Mouse (Mus musculus): Measurements from ENCODE around the gene Actn3. TPM values are rescaled to one million over a fixed set of nuclear protein-coding genes. Genes with fewer than 3 reads are reported as not detected.

The Actn3 gene
- polyA plus RNA-seq (2014; fragmentation: Illumina TruSeq; extraction: RNeasy Lipid Tissue Mini Kit (QIAGEN cat#74804); ENCODE audit: low read depth, low replicate concordance): 3.4 TPM

DNA sequence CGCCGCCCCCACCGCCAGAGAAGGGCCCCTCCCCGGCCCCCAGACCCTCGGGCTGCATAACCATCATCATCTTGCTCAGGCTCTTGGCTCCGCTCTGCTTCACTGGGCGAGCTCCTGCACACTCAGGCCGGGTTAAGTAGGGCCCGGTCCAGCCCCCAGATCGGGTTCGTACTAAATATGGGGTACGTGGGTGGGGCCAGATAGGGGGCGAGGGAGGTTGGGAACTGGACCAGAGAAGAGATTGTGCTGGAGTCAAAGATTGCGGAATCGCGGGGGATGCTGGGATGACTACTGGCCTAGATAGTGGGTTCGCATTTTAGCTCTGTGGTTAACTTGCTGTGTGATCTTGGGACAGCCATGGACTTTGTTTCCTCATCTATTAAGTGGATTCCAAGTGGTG is at the start of gene Actn3:
Gene Actn3, minus strand, starts transcription at position 125 of the 400 bp plus-strand sequence.

DNA sequence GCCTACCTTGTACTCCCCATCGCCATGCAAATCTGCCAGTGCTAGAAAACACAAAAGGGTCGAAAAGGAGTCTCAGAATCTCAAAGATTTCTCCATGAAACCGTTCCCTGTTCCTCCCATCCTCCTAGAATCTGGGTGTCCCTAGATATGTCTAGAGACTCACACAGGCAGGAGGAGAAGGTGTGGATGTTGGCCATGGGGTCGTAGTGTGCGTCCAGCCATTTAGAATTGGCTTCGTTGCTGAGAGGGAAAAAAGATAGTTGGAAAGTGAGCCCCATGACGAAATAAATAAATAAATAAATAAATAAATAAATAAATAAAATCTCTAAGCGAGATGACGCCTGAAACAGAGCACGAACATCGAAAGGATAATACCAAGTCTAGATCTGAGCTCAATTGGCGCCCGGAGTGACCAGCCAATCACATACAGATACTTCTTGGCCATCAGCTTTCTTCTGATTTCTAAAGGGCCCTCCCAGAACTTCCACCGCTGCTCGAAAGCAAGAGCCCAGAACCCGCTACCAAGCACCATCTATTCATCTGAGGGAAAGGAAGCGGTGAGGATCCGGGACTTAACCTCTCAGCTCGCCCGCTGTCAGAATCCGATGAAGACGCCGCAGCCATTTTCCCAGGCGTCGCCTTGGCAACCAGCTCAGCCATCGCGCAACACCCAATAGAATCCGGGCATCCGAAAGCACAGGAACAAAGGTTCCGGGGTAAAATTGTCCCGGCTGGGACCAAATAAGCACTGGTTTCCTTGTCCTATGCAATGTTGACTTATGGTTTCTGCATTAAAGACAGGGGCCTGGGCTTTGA is 28.5 kb upstream of the Actn3 start, which contains the start of gene Bbs1:
Gene Bbs1, minus strand, starts transcription at position 650 of the 816 bp plus-strand sequence.

DNA sequence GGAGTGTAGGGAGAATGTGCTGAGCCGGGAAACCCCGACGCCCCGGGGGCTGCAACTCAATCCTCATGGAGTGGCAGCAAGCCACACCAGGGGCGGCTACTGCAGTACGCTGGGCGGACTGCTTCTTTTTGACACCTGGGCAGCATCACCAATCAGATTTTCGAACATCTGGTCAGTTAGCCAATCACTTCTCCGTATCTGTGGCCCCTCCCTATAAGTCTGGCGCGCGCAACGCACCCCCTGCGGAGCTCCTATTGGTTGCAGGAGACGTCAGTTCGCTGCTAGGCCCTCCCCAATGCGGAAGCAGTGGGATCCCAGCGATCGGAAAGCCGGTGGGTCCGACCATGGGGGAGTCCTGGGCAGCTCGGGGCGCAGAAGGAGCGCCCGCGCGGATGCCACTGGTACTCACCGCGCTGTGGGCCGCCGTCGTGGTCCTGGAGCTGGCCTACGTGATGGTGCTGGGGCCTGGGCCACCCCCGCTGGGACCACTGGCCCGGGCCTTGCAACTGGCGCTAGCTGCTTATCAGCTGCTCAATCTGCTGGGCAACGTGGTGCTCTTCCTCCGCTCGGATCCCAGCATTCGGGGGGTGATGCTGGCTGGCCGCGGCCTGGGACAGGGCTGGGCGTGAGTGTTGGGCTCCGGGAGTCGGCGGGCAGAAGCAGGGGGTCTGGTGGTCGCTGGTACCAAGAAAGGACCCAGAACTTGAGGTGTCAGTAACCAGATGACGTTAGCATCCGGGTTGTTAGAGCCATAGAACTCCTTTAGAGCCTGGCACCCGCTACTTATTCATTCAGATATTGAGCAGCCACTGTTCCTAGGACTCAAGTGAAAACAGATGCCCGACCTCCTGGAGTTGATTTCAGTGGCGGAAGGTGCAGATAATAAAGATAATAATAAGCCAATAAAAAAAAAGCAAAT is 955 bp upstream of the Actn3 start, which contains the start of gene Zdhhc24:
Gene Zdhhc24, plus strand, starts transcription at position 264 of the 919 bp plus-strand sequence.

DNA sequence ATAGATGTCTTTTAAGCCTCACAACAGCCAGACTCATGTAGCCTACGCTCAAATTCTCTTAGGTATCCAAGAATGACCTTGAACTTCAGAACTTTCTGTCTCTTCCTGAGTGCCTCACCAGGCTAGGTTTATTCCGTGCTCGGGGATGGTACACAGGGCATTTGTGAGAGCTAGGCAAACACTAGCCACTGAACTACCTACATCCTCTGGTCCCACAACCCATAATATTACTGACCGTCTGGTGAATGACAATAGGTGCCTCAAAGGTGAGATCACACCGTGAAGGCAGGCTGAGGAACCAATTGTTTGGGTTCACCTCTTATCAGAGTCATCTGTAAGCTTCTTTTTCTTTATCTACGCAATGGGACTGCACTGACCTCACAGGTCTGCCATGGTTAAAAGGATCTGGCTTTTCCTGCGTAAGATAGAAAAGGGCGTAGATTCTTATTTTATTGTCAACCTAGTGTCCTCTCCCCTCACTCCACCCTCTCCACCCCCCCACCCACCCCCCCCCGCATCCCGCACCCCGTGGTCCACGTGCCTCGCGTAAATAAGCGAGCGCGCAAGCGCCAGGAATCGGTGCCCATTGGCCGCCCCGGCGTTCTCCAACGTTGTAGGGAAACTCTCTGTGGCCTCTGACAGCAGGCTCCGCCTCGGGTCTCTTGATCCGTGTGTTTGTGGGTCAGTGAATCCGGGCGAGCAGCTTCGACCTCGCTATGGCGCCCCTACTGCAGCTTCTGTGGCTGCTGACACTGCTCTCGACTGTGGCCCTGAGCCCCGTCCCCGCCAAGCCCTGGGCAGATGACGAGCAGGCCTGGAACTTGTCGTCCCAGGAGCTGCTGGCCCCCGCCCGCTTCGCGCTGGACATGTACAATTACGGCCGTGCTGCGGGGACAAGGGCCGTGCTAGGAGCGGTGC is 22.9 kb downstream of the Actn3 start, which contains the start of gene Ctsf:
Gene Ctsf, plus strand, starts transcription at position 579 of the 918 bp plus-strand sequence.

DNA sequence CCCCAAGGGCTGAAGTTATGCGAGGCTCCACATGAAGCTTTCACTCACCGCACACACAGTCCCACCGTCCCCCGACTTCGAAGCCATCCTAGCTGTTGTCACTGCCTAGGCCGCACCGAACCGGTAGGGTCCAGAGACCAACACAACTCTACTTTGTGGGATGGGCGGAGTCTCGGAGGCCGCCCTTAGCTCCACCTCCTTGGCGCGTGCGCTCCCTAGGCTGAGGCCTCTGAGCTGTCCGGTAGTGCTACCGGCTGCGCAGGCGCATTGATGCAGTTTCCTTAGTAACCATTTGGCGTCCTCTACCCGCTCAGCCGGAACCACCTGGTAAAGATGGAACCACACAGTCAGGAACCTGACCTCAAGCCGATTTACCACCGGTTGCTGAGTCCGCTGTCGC is 38.6 kb downstream of the Actn3 start, which contains the start of the genes Ccs and Ccdc87:
Gene Ccs, minus strand, starts transcription at position 184 of the 400 bp plus-strand sequence.
Gene Ccdc87, plus strand, starts transcription at position 218 of the 400 bp plus-strand sequence.

Other genes with a start within 250 kb of the Actn3 start
- 1.4 TPM for gene Gm960, start 179.2 kb downstream of the Actn3 start, polyA plus RNA-seq (2014; fragmentation: Illumina TruSeq; extraction: RNeasy Lipid Tissue Mini Kit (QIAGEN cat#74804); ENCODE audit: low read depth, low replicate concordance)
- gene Sptbn2, start 166.7 kb downstream of the Actn3 start, polyA plus RNA-seq (2014; fragmentation: Illumina TruSeq; extraction: RNeasy Lipid Tissue Mini Kit (QIAGEN cat#74804); ENCODE audit: low read depth, low replicate concordance): 5.0 TPM
- 17.2 TPM for gene Rbm4b, start 121.4 kb downstream of the Actn3 start, polyA plus RNA-seq (2014; fragmentation: Illumina TruSeq; extraction: RNeasy Lipid Tissue Mini Kit (QIAGEN cat#74804); ENCODE audit: low read depth, low replicate concordance)
- gene Rbm4, start 84.0 kb downstream of the Actn3 start, polyA plus RNA-seq (2014; fragmentation: Illumina TruSeq; extraction: RNeasy Lipid Tissue Mini Kit (QIAGEN cat#74804); ENCODE audit: low read depth, low replicate concordance): 20.7 TPM
- 7.9 TPM for gene Gm21992, start 66.3 kb downstream of the Actn3 start, polyA plus RNA-seq (2014; fragmentation: Illumina TruSeq; extraction: RNeasy Lipid Tissue Mini Kit (QIAGEN cat#74804); ENCODE audit: low read depth, low replicate concordance)
- gene Rbm14, start 66.3 kb downstream of the Actn3 start, polyA plus RNA-seq (2014; fragmentation: Illumina TruSeq; extraction: RNeasy Lipid Tissue Mini Kit (QIAGEN cat#74804); ENCODE audit: low read depth, low replicate concordance): 16.7 TPM
- gene Ccs, start 38.6 kb downstream of the Actn3 start, polyA plus RNA-seq (2014; fragmentation: Illumina TruSeq; extraction: RNeasy Lipid Tissue Mini Kit (QIAGEN cat#74804); ENCODE audit: low read depth, low replicate concordance): 62.9 TPM
- gene Ccdc87, start 38.5 kb downstream of the Actn3 start, polyA plus RNA-seq (2014; fragmentation: Illumina TruSeq; extraction: RNeasy Lipid Tissue Mini Kit (QIAGEN cat#74804); ENCODE audit: low read depth, low replicate concordance): 1.0 TPM
- 65.6 TPM for gene Ctsf, start 22.8 kb downstream of the Actn3 start, polyA plus RNA-seq (2014; fragmentation: Illumina TruSeq; extraction: RNeasy Lipid Tissue Mini Kit (QIAGEN cat#74804); ENCODE audit: low read depth, low replicate concordance)
- gene Zdhhc24, start 759 bp upstream of the Actn3 start, polyA plus RNA-seq (2014; fragmentation: Illumina TruSeq; extraction: RNeasy Lipid Tissue Mini Kit (QIAGEN cat#74804); ENCODE audit: low read depth, low replicate concordance): 18.4 TPM
- gene Bbs1, start 28.7 kb upstream of the Actn3 start, polyA plus RNA-seq (2014; fragmentation: Illumina TruSeq; extraction: RNeasy Lipid Tissue Mini Kit (QIAGEN cat#74804); ENCODE audit: low read depth, low replicate concordance): 5.7 TPM
- gene Dpp3, start 50.4 kb upstream of the Actn3 start, polyA plus RNA-seq (2014; fragmentation: Illumina TruSeq; extraction: RNeasy Lipid Tissue Mini Kit (QIAGEN cat#74804); ENCODE audit: low read depth, low replicate concordance): 43.1 TPM
- gene Peli3, start 65.2 kb upstream of the Actn3 start, polyA plus RNA-seq (2014; fragmentation: Illumina TruSeq; extraction: RNeasy Lipid Tissue Mini Kit (QIAGEN cat#74804); ENCODE audit: low read depth, low replicate concordance): 3.9 TPM
- gene Mrpl11, start 84.2 kb upstream of the Actn3 start, polyA plus RNA-seq (2014; fragmentation: Illumina TruSeq; extraction: RNeasy Lipid Tissue Mini Kit (QIAGEN cat#74804); ENCODE audit: low read depth, low replicate concordance): 77.2 TPM
- gene Npas4, start 112.4 kb upstream of the Actn3 start, polyA plus RNA-seq (2014; fragmentation: Illumina TruSeq; extraction: RNeasy Lipid Tissue Mini Kit (QIAGEN cat#74804); ENCODE audit: low read depth, low replicate concordance): 0.83 TPM
- 1.8 TPM for gene Slc29a2, start 146.0 kb upstream of the Actn3 start, polyA plus RNA-seq (2014; fragmentation: Illumina TruSeq; extraction: RNeasy Lipid Tissue Mini Kit (QIAGEN cat#74804); ENCODE audit: low read depth, low replicate concordance)
- 20.8 TPM for gene B4gat1, start 160.9 kb upstream of the Actn3 start, polyA plus RNA-seq (2014; fragmentation: Illumina TruSeq; extraction: RNeasy Lipid Tissue Mini Kit (QIAGEN cat#74804); ENCODE audit: low read depth, low replicate concordance)
- gene AC124502.3, start 161.0 kb upstream of the Actn3 start, polyA plus RNA-seq (2014; fragmentation: Illumina TruSeq; extraction: RNeasy Lipid Tissue Mini Kit (QIAGEN cat#74804); ENCODE audit: low read depth, low replicate concordance): 1.9 TPM
- gene Brms1, start 163.4 kb upstream of the Actn3 start, polyA plus RNA-seq (2014; fragmentation: Illumina TruSeq; extraction: RNeasy Lipid Tissue Mini Kit (QIAGEN cat#74804); ENCODE audit: low read depth, low replicate concordance): 34.8 TPM
- gene Rin1, start 172.6 kb upstream of the Actn3 start, polyA plus RNA-seq (2014; fragmentation: Illumina TruSeq; extraction: RNeasy Lipid Tissue Mini Kit (QIAGEN cat#74804); ENCODE audit: low read depth, low replicate concordance): 3.6 TPM
- 36.7 TPM for gene Cd248, start 190.2 kb upstream of the Actn3 start, polyA plus RNA-seq (2014; fragmentation: Illumina TruSeq; extraction: RNeasy Lipid Tissue Mini Kit (QIAGEN cat#74804); ENCODE audit: low read depth, low replicate concordance)
- gene Tmem151a, start 207.6 kb upstream of the Actn3 start, polyA plus RNA-seq (2014; fragmentation: Illumina TruSeq; extraction: RNeasy Lipid Tissue Mini Kit (QIAGEN cat#74804); ENCODE audit: low read depth, low replicate concordance): 2.8 TPM
- 71.7 TPM for gene Yif1a, start 210.6 kb upstream of the Actn3 start, polyA plus RNA-seq (2014; fragmentation: Illumina TruSeq; extraction: RNeasy Lipid Tissue Mini Kit (QIAGEN cat#74804); ENCODE audit: low read depth, low replicate concordance)
- gene Cnih2, start 220.6 kb upstream of the Actn3 start, polyA plus RNA-seq (2014; fragmentation: Illumina TruSeq; extraction: RNeasy Lipid Tissue Mini Kit (QIAGEN cat#74804); ENCODE audit: low read depth, low replicate concordance): 1.6 TPM
- gene Rab1b, start 229.2 kb upstream of the Actn3 start, polyA plus RNA-seq (2014; fragmentation: Illumina TruSeq; extraction: RNeasy Lipid Tissue Mini Kit (QIAGEN cat#74804); ENCODE audit: low read depth, low replicate concordance): 160 TPM
- 29.1 TPM for gene Klc2, start 240.7 kb upstream of the Actn3 start, polyA plus RNA-seq (2014; fragmentation: Illumina TruSeq; extraction: RNeasy Lipid Tissue Mini Kit (QIAGEN cat#74804); ENCODE audit: low read depth, low replicate concordance)

Measured in adipose tissue, adult 10 weeks (tissue).